Mouse (Mus musculus) left cerebral cortex, adult 11 months (tissue): ENCODE data around the gene Rem1.

Experiments used
- DNase-seq: peaks from one replicate; pipeline ENCODE4 v3.0.0; 2022; ENCODE audit warnings: low spot score

The Rem1 gene

DNA sequence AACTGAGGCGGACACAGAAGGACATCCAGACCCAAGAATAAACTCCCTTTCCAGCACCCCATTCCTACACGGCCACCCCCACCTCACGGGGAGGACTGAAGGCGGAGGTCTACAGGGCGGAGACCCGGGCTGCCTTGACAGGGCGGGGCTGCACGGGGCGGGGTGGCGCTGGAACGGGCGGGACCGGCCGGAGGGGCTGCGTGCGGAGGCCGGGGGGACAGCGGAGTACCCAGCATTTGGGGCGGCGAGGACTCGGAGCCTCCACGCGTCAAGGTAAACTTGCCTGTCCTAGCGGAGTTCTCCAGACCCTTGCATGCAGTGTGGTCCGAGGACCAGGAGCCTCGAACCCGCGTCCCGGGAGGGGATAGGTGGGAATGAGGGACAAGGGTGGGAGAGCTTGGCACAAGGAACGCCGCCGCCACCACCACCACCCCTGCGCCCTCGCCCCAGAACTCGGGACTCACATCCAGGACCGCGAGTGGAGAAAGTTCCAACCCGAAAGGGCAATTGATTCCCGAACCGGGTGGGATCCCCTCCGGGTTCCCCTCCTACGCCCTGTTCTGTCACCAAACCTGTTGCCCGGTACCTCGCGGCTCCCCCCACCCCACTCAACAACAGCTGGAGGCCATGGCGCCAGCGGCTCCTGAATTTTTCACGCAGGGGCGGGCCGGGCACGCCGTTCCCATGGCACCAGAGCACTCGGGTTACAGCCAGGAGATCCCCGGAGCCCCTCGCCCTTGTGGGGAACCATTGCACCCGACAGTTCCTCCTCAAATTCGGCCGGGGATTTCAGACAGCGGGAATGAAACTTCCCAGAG is at the start of gene Rem1:
Gene Rem1 (plus strand): TSS at position 178 of the 818 bp plus-strand sequence.
- no peak for DNase-seq

DNA sequence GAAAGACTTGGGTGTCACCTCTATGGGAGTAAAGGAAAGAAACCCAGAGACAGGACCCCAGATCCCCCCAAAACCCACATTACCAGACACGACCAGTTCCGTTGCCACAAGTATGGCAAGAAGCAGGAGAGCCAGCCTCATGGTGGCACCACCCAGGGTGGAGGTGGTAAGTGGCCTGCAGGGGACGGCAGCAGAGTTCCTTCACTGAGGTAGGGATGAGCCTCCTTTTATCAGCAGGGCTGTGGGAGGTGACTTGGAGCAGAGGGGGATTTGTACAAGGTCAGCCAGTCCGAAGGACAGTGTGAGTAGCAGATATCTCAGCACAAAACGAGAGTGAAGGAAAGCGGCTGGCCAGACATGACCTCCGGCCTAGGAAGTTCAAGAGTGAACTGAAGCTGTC is 46.6 kb upstream of the Rem1 start, which contains the start of gene Defb19:
Gene Defb19 (minus strand): TSS at position 206 of the 400 bp plus-strand sequence.
- DNase-seq: no peak

DNA sequence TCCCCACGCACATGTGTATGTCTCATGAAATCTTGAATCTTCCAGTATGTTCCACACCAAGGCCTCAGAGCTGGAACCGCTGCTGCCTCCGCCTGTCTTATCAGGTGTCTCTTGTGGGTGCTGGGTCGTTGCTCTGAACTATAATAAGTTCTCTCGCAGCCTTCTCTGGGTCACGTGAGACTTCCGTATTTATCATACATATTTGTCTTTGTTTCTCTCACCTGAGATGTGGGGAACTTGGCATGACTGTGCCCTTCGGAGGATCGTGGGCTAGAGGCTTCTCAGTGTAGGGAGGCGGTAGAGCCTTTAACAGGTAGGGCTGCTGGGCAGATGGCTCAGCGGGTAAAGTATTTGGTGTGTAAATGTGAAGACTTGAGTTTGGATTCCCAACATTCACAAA is 46.1 kb upstream of the Rem1 start:
- no peak for DNase-seq

DNA sequence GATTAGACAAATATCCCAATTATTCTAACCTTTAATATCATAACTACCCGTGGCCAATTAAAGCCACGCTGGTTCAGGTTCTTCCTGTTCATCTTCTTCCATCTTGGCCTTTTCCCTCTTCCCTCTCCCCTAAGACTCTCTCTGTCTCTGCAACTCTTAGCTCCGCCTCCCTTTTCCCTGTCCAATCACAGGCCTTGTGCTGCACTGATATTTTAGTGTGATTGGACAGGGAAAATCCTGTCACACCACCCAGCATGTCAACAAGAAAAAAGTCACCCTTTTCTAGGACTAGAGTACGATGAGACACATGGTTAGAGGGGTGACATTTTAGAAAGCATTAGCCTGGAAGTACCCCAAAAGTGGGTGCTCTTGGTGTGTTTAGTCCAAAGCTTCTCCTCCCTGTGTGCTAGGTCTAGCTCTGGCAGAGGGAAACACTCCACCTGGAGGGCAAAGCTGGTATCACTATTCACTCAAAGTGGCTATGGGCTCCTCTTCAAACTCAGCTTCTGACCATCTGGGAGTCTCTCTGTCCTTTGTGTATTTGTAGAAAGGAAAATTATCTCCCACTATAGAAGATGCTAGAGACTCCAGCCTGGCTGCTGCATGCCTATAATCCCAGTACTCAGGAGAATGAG is 39.7 kb upstream of the Rem1 start:
- no peak for DNase-seq

DNA sequence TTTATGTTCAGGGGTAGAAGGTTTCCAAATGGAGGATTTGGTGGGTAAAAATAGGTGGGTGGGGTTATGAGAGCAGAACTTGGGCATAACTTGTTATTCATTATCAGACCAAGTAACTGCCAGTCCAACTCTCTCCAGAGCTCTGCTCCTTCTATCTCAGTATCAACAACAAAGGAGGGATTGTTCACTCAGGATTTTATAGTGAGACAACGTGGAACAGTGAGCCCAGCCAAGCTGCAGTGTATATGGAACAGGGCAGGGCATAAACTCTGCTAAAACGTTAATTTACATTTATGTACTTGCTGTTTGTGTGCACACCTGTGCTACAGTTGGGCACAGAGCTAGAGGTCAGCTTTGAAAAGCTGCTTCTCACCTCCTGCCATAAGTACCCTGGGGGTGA is 38.3 kb upstream of the Rem1 start:
- DNase-seq: no peak

DNA sequence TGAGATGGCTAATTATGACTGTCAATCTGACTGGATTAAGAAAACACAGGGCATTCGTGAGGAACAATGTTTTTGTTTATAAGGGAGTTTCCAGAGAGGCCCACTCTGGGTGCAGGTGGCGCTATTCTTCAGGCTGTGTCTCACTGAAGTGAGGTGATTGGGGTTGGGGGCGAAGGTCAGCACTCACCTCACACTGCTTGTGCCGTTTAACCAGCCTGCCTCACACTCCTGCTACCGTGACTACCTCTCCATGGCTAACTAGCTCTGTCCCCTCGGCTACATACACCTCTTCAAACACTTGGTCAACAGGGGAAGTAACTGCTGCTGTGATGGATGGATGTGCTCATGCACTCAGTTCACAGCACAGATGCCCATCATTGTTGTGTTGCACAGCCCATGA is 37.7 kb upstream of the Rem1 start:
- no peak for DNase-seq

DNA sequence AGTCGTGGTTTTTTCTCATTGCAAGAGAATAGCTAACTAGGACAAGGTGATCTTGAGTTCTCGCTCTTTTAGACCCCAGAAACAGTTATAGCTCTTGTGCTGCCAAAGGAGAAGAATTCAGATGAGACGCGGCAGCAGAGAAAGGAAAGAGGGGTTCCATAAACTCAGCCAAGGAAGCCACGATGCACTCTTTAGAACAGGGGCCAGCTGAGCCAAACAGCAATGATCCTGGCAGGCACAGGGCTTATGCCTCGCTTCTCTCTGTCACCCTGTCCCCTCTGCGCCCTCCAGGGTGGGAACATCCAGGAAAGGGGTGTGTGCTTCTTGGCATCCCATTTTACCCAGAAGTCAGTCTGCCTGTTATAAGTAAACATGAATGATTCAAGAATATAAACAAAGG is 27.5 kb upstream of the Rem1 start, which contains the start of gene Defb45:
Gene Defb45 (minus strand): TSS at position 101 of the 400 bp plus-strand sequence.
- no peak for DNase-seq

DNA sequence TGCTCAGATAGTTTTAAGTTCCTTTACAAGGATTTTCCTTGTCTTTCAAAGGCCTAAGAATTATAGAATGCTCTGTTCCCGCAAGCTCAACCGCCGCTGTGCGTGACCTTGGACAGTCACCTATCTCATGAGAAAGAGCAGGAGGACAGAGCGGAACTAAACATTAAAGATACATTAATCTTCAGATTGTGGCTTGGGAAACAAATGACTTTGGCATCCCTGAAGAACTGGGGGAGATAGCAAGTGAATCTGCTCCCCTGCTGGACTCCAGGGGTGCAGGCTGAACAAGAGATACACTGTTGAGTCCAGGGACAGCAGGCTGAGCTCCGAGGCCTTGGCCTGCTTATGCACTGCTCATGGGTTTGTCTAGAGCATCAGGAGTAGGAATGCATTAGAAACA is 26.7 kb upstream of the Rem1 start:
- DNase-seq: no peak

DNA sequence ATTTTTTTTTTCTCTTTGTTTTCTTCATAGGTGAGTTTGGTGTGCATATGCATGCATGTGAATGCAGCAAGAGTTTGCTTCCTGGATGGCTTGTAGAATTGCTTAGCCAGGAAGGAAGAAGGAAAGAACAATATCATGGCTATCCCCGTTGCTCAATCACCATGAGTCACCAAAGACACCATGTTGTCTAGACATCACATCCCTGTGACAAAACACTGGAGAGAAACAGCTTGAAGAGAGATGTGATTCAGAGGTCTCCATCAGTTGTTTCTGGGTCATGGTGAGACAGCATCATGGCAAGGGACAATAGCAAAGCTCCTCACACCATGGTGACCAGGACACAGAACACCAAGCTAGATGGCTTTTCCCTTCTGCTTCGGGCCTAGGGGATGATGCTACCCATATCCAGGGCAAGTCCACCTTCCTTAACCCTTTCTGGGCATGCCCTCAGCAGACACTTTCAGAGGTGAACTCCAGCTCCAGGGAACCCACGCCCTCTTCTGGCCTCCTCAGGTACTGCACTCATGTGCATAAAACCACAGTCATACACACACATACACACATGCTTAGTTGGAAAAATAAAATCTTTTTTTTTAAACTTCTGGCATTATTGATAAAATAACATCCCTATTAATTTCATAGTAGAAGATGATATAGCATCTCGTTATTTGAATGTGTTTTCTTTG is 25.3 kb upstream of the Rem1 start:
- DNase-seq: no peak

DNA sequence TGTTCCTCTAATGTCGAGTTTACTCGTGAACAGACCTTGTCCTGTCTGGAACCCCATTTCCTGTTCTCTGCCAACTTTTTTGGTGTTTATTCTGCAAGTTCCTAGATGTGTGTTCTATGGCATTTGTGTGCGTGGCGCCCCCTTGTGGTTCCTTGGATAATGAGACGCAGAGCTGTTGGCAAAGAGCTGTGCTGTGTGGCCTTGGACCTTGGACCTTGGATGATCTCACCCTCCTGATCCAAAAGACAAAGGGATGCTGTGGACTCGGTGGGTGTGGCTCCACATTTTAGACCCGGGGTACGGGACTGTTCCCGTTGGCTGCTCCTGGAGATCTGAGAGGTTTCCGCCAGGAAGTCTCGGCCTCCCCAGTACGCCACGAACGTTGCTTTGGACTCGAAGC is 22.7 kb upstream of the Rem1 start, which contains the start of gene Defb36:
Gene Defb36 (plus strand): TSS at position 271 of the 400 bp plus-strand sequence.
- no peak for DNase-seq

DNA sequence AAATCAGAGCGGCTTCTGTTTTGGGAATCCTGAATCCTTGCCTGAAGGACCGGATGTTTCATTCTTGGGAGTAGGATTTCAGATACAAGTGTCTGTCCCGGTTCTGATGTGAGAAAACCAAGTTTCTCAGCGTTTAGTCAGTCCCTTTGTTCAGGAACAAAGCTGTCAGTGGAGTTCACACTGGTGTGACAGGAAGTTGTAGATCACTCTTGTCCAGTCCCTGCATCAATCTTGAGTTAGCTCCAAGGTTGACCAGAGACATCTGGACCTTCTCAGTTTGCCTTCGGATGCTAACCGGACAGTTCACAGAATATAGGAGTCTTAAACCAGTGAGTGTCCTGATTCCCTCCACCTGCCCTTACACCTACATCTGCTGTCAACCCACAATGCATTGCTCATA is 19.0 kb upstream of the Rem1 start:
- no peak for DNase-seq

DNA sequence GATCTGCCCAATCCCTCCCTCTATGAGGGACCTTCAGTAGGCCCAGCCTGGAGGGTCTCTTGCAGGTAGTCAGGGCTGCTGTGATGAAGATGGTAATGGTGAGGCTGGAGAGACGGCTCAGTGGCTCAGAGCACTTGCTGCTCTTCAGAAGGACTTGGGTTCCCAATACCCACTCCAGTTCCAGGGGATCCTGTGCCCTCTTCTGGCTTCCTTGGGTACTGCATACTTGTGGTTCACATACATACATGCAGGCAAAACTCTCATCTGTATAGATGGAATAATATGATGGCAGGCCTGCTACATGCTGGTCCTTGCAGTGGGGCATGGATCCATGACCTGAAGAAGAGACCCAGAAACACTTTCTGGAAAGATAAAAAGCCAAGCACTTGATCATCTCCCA is 18.0 kb upstream of the Rem1 start:
- DNase-seq: no peak

DNA sequence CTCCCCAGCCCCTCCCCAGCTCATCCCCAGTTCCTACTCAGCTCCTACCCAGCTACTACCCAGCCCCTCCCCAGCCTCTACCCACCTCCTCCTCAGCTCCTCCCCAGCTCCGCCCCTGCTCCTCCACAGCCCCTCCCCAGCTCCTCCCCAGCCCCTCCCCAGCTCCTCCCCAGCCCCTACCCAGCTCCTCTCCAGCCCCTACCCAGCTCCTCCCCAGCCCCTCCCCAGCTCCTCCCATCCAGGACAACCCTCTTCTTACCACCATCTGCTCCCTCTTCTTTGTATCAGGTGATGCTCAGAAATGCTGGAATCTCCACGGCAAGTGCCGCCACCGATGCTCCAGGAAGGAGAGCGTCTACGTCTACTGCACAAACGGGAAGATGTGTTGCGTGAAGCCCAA is 14.6 kb upstream of the Rem1 start:
- no peak for DNase-seq

DNA sequence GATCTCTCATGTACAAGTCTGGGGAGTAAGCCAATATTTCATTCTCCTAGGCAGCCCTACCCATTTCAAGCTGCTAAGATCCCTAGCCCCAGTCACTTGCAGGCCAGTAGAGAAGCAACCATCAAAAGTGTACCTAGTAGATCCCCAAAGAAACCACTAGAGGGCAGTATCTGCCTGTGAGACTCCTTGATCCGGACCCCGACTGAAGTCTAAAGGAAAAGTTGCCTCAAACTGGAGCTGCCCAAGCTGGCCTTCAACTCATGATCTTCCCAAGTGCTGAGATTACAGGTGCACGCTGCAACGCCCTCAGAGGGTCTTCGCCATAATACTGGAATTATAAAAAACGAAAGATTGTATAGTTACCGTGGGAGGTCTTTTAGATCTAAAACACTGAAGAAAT is 11.2 kb upstream of the Rem1 start:
- DNase-seq: peak; percentile 32

DNA sequence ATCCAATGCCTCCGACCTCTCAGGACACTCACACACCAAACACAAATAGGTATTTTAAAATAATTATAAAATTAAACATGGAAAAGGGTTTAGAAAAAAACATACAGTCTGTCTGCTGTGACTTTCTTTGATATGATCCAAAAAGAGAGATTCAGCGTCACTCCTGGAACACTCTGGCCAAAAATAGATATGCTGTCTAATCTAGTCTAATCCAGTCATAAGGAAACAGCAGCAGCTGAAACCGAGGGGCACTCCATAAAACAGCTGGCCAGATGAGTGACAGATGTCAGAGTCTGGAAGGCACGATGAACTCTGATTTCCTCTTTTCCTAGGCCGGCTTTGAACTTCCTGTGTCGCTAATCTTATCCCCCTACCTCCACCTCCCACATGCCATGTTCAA is 10.3 kb upstream of the Rem1 start:
- DNase-seq: no peak

DNA sequence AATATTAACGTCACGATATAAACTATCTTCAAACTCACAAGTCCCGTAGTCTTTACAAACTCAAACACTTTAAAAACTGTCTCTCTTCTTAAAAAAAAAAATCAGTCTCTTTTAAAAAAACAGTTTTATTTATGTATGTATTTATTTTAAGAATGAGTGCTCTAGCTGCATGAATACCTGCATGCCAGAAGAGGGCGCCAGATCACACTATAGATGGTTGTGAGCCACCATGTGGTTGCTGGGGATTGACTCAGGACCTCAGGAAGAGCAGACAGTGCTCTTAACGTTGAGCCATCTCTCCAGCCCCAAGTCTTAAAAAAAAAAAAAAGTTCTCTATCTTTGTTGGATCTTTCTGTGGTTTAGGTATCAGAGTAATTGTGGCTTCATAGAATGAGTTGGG is 9.4 kb upstream of the Rem1 start:
- no peak for DNase-seq

DNA sequence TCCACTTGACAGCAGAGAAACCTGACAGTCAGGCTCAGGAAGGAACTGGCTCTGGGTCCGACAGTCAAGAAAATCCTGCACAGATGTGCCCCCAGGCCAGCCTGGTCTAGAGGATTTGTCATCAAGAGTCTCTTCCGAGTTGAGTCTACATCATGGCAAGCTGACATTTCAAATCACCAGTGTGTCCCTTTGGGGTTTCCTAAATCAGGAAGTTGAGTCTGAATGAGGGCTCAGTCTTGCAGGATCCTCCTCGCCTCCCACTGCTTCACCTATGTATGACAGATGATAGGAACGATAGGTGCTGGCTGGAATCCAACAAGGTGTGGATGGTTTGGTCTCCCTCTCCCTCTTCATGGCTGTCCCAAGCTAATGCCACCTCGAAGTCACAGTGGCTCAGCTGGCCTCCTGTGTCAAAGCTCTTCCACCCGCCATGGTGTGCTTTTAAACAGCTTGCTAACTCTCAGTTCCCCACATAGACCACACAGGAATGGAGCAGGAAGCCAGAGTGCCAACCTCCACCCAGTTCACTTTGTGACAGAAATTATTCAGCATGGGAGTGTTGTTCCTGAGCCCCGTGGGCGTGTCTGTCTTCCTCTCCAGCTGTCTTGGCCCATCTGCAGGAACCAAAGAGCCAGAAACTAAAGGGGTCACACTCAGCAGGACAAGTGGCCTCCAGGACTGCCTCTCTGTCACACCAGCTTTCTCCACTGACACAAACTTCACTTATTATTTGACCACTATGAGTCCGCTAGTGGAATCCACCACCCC is 6.2 kb upstream of the Rem1 start:
- DNase-seq: no peak

DNA sequence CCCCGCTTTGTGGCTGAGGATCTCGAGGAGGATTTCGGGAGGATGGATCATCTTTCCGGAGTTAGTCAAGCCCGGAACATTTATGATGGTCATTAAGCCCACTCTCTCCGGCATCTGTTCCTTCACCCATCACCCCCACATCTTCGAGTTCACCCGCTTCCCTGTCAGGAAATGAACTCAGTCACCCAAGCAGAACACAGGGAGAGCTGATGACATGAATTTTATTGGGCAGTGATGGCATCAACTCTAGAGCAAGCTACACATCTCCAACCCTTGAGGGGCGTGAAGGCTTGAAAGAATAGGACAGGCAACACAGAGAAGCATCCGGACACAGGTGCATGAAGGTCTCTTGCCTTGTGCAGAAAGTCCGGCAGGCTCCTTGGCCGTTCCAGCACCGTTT is 4.6 kb upstream of the Rem1 start:
- DNase-seq: no peak

DNA sequence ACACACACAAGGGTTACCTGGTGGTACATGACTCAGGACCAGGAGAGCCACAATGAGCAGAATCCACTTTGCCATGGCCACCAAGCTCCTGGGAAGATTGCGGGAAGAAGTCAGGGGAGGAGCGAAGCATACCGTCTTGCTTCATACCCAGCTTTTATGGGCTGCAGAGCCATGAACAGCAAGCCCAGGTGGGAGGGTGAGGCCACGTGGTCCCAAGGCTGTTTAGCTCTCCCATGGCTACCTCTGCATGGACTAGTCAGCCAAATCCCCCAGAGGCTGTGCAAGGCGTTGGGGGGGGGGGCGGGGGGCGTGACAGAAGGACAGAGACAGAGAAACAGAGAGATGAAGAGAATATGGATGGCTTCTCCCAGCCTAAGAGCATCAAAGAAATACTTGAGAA is 3.8 kb upstream of the Rem1 start, which contains the start of gene Defb25:
Gene Defb25 (minus strand): TSS at position 101 of the 400 bp plus-strand sequence.
- DNase-seq: no peak

DNA sequence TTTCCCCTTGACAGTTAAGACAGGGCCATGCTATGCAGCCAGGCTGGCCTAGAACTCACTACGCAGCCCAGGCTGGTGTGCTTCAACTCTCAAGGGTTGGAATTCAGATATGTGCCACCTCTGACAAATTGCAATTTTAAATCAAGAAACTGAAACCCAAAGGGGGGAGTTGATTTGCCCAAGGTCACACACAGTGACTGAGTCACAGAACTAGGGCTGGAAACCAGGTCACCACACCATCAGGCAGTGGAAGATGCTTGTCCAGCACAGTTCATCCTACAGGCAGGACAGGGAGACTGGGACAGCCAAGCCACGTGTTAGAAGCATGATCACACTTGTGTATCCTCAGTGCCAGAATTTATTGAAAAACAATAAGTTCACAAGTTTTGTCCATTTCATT is 2.2 kb upstream of the Rem1 start:
- no peak for DNase-seq

DNA sequence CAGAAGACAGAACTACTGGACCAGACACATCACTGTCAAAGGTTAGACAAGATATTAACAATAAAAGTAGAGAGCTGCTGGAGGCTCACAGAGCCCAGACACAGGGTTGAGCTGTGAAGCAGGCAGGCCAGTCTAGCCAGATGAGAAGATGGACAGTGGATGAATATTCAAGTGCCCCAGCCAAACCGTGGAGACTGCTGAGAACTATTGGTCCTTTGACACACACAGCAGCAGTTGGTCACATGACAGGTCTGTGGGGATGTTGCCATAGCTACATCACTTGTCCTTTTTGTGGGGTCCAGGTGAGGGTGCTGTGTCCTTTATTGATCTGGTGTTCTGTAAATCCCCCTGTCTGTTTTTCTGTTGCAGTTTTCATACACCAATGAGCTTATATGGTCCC is 1.5 kb upstream of the Rem1 start:
- DNase-seq: no peak

DNA sequence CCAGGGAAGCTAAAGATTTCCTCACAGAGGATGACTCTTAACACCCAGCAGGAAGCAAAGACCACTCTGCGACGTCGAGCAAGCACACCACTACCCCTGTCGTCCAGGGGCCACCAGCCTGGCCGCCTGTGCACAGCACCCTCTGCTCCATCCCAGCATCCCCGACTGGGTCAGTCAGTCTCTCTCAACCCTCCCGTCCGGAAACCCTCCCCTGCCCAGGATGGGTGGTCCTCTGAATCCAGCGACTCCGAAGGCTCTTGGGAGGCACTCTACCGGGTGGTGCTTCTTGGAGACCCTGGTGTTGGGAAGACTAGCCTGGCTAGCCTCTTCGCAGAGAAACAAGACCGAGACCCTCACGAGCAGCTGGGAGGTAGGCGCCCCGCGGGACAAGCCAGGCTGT is 1.3 kb downstream of the Rem1 start:
- DNase-seq: no peak
